Mouse (Mus musculus) cerebellum, adult 9-11 months (tissue): ENCODE data around the gene Mad2l1bp.

Experiments
- DNase-seq: peaks from one replicate; pipeline ENCODE4 v3.0.0; 2022

Mad2l1bp gene

GRCm38 (mm10) chr17:46108286-46108685 is 45.1 kb downstream of the Mad2l1bp start:
- DNase-seq: no peak

- no peak for DNase-seq
Measured at GRCm38 (mm10) chr17:46104487-46104886, 48.9 kb downstream of the Mad2l1bp start.

- DNase-seq: no peak
Measured at GRCm38 (mm10) chr17:46102608-46103159, 50.7 kb downstream of the Mad2l1bp start.

GRCm38 (mm10) chr17:46101906-46102305 is 51.4 kb downstream of the Mad2l1bp start:
- no peak for DNase-seq

- DNase-seq: no peak
Measured at GRCm38 (mm10) chr17:46098525-46098924, 54.8 kb downstream of the Mad2l1bp start.
